Mouse (Mus musculus) CD8-positive naive resting alpha-beta T cell, adult 2 months (primary cell): Measurements from ENCODE around the gene Trabd2b.

ENCODE experiments used
- DNase-seq, 2 experiments: peaks; one replicate each; pipeline ENCODE4 v3.0.0; 2022; ENCODE audit warnings: low read depth in 2 of 2, low spot score in 2 of 2

Trabd2b gene

DNA sequence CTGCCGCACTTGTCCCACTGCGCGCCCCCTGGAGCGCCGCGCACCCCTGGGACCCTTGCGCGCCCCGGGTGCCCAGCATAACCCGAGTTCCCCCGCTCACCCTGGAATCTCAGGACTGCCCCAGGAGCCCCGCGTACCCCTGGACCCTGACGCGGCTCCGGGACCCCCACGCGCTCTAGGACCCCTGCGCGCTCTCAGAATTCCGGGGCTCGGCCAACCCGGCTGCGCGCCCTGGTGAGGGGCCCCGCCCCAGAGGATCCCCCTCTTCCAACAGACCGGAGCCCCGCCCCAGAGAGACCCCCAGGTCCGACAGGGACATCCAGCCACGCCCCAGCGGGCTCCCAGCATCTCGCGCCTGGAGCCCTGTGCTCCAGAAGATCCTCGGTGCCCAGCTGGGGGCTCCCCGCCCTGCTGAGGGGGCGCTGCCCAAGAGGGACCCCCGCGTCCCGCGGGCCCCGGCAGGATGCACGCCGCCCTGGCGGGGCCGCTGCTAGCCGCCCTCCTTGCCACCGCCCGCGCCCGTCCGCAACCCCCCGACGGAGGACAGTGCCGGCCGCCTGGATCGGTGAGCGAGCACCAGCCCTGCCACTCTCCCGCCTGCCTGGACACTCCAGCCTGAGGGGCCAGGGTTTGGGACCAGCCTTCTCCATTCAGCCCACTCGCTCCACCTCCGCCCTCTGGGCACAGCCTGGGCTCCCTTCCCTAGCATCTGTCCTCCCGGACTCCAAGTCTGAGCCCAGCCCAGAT, at the start of gene Trabd2b:
TSS of gene Trabd2b (plus strand) at position 370 of the 747 bp plus-strand sequence.
- no peak for DNase-seq

DNA sequence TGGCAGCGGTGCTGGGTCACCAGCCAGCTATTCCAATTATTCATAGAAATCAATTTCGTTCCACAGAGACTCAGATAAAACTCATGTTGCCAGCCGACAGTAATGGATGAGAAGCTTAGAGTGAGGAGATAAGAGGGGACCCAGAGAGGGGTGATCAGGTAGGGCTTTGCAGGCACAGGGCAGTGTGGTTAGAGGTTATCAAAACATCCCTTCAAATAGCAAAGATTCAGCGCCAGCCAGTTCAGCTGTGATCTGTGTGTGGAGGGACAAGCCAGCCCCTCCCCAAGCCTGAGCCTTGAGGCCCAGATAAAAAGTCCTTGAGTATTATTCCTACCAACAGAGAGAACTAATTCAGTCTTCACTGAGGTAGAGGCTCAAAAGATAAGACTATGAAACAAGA, 49.1 kb upstream of the Trabd2b start:
- no peak for DNase-seq

DNA sequence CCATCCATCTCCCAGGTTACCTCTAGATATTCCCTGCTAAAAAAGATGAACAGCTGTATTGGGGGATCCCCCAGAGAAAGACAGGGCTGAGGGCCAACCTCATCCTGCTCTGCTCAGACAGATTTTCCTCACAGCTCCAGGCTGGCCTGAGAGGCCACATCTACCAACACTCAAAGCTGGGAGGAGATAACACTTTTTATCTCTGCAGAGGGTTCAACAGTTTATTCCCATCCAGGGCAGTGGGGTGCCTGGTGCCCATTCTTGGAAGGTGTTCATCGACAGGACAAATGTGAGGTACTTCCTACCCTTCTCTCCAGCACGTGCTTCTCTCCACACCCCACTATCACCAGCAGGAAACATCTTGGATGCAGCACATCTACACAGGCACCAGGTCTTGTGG, 47.6 kb upstream of the Trabd2b start:
- no peak for DNase-seq

DNA sequence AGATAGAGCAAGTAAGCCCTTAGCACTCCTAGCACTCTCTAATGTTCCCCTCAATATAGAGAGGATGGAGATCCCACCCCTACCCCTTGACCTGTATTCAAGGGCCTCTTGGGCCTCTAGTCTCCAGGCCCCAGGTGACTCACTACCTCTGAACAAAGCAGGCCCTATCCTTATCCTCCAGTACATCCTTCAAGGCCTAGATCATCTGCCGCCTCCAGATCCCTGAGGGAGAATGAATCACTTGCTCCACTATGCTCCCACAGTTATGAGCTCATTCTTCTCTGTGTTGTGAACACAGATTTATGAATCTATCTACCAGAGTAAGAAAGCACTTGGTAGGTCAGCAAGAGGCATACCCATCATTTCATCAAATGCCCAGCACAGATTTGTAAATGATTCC, 46.7 kb upstream of the Trabd2b start:
- DNase-seq = no peak

DNA sequence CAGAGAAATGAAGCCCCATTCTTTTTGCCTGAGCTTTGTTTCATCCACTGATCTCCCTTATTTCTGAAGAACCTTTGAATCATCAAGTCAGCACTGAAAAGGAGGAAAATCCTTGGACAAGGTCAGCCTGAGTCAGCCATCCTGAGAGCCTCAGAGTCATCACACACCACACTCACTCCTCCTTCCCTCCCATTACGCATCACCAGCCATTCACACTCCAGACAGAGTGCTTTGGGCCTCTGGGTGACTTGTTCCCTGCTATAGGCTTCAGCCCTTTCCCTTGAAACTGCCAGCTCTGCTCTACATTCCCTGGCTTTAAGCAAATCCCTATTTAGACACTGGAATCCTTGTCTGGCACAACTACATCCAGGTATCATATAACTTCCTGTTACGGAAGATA, 45.2 kb upstream of the Trabd2b start:
- DNase-seq = no peak

DNA sequence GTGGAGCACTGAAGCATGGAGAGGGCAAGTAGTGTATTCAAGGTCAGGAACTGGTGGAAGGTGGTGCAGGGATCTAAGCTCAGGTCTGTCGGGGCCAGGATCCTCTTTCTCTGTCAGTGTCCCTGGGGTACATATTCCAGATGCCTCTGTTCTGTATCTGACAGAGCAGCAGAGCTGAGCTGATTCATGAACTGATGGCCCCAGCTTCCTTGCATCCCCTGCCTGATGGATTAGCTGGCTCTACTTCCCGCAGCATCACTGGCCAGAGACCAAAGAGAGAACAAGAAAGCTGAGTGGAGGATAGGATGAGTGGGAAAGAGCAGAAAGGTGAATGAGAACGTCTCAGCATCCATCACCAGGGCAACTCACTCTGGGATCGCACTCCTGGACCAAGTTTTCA, 41.5 kb upstream of the Trabd2b start:
- no peak for DNase-seq

DNA sequence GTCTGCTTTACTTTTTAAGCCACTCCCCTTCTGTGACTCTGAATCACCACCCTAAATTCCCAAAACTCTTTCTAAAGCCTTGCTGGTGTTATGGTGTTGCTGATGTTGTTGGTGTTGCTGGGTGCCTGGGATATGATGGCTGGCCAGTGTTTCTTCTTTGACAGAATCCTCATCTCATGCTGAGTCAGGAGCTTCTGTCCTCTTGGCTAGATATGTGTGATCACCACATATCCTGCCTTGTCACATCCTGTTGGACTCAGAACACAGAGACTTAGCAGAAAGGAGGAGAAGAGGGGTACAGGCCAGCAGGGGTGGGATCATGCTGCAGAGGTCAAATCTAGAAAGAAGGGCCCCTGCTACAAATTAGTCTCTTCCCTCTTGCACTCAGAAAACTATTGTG, 40.9 kb upstream of the Trabd2b start:
- no peak for DNase-seq

DNA sequence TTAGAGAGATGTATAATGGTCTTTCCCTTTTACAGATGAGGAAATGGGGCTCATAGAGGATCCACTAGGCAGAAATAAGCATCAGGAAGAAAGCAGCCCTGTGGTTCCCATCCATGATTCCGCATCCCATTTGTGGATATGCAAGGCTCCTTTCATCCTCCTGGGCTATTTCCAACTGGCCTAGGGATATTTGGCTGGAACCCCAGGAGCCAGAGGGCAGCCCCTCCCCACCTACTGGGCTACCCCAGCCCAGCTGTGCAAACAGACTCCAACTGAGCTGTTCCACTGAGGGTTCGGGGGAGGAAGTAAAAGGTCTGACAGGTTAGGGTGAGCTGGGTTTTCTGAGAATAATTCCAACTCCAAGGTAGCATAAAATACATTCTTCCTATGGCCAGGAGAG, 39.5 kb upstream of the Trabd2b start:
- no peak for DNase-seq

DNA sequence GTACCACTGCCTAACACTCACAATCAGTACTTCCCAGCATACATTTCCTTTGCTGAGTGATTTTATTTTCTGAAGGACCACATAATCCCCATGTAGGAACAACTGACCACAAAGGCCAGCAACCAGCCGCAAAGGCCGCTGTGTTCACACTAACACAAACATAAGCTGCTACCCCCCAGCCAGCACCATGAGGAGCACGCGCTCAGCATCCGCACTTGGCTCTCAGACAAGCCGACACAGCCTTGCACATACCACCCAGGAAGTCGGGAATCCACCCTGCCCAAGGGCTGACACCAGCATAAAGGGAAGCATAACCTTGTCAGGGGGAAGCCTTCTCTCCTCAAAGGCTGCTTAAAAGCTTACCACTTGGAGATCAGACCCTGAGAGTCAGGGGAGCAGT, 38.7 kb upstream of the Trabd2b start:
- DNase-seq = no peak

DNA sequence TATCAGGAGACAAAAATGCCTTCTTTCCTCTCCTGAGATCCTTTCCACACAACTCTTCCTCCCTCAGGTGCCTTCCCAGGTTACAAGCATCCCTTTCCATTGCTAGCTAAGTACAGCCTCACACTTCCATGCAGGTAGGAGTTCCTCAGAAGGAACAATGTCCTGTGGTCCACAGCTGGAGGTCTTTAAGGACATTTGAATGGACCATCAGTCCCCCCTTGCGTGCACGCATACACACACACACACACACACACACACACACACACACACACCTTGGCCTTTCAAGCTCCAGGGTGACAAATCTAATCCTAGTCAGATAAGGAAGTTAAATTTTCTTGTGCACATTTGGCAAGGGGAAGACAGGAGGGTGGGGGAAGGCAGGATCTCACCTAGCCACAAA, 36.9 kb upstream of the Trabd2b start:
- DNase-seq = no peak

DNA sequence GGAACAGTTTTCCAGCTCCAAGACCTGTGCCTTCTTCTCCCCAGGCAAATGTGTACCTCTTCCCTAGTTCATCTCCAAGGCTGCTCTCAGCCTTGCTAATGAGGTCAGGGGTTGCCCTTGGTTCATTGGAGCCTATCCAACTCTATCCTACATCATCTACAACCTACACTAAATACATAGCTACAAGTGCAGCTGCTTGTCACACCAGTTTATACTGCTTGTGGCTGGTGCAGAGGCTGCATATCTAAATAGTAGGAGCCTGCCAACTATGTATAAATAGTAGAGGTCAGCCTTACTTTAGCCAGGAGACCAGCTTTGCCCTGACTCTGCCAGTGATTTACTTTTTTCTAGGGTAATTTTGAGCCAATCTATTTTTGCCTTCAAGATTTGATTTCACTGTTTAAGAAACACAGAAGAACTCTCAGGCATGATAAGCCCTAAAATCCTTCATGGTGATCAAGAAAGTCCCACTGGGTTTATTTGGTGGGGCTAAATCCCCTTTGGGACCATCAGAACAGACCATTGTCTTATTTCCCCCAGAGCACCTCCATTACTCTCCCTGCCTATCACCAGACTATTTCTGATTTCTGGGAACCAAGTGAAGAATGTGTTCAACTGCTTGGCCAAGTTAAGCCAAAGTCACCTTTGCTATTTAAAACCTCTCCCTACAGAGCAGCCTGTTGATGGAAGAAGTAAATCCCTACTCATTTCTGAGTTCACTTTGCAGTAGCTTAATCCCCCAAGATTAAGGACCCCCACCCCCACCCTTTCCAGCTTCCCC, 35.4 kb upstream of the Trabd2b start:
- DNase-seq = no peak

DNA sequence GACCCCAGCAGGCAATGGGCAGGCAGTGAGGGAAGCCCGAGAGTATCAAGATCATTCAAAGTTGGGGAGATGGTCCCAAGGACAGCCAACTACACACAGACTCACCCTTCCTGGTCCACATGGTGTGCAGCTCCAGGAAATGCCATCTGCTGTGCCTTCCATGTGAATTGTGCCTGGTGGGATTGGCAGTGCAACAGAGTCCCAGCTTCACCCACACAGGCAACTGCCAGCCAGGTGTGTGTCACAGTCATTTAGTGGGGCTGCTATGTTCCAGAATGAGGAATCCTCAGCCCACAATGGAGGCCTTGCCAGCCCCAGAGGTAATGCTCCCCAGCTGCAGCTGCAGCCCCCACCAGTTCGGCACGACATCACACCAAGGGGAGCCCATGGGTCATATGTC, 33.8 kb upstream of the Trabd2b start:
- DNase-seq = no peak

DNA sequence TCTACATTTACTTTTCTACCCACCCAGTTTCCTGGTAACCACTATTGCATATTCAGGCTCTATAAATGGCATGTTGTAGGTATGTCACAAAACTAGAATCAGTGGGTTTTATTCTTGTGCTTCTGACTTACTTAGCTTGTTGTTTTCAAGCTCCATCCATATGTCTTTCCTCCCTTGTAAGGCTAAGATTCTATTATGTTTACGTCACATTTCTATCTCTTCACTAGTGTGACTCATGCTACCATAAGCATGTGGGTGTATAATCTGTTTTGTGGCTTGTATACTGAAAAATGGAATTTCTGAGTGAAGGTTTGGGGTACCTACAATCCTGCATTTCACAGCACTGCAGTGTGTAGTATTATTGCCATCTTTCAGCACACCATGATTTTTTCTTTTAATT, 32.2 kb upstream of the Trabd2b start:
- no peak for DNase-seq

DNA sequence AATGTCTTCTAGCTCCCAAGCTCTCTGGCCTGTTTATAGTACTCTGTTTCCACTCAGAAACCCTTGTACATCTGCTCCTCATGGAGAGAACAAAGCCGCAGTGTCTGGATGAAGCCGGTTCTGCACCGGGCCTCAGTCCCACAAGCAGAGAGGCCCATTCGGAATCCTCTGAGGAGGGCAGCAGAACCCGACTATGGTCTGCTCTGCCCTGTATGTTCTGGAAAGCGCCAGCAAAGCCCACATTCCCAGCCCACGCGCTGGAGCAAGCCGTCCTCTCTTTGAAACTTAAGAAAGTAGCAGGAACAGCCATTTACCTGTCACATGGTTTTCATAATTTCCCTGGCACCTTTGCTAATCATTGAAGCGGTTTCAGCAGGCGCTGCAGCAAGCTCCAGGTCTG, 29.0 kb upstream of the Trabd2b start:
- DNase-seq = no peak

DNA sequence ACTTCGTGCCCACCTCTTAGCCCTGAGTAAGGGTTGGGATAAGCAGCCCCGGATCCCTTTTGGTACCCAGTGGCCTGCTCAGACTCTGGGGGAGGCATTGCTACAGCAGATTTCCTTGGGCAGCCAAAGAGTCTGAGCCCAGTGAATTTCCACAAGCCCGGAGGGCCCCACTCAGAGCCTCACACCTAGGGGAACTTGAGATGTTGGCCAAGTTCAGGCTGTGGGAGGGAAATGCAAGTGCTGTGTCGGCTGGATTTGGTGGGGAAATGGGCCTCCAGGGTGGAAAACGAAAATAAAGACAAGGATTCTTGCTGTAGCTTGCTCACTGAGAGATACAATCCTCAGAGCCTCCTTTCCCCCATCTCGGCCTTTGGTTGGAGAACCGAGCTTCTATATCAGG, 28.0 kb upstream of the Trabd2b start:
- DNase-seq = no peak

DNA sequence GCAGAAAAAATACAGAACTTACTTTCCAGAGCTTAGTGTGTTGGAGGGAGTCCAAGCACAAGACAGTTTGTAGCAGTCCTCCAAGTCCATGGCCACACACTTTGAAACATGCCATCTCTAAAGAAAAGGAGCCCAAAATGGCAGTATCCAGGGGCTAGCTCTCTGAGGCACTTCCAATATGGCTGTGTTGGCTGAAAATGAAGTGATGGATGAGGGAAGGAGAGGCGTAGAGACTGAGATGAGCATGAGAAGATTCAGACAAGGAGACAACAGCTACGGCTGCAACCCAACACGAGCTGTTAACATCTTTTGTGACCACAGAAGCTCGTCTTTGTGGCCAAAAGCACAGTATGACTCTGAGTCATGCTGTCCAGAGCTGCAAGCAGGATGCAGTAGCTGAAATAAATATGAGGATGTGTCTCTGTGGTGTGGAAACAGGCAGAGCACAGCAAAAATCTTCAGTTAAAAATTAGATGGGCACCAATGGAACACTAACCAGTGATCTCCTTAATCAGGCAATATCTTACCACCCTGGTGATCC, 27.0 kb upstream of the Trabd2b start:
- DNase-seq = no peak

DNA sequence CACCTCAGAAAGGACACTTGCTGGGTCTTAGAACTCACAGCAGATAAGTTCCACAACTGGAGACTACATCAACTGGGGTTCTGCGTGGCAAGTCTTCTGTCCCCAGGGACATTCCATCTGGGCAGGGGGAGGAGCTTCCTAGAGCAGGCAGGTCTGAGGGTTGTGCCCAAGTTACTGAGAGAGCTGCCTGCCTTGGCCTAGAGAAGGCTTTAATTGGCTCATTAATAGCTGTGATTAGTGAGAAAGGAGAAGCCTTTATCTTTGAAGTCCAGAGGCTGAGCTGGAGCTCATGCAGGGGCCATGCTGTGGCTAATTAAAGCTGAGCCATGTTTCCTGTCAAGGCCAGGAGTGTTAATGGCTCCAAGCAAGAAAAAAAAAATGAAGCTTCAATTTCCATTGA, 23.9 kb upstream of the Trabd2b start:
- no peak for DNase-seq

DNA sequence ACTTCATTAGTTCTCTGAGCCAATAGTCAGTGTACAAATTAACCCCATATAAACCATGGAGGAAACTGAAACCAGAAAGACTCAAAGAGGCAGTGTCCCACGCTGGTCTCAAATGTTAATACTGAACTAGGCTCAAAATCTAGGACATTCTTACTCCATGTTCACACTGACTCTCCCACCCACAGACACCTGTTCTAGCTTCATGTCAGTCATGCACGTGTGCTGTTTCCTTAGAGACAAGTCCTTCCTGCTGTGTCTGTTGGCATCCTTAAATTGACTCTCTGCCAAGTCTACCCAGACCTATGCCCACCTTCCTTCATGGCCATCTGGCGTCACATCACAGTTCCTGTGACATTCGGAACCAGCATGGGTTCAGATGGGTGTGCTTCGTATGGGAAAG, 21.3 kb upstream of the Trabd2b start:
- no peak for DNase-seq

DNA sequence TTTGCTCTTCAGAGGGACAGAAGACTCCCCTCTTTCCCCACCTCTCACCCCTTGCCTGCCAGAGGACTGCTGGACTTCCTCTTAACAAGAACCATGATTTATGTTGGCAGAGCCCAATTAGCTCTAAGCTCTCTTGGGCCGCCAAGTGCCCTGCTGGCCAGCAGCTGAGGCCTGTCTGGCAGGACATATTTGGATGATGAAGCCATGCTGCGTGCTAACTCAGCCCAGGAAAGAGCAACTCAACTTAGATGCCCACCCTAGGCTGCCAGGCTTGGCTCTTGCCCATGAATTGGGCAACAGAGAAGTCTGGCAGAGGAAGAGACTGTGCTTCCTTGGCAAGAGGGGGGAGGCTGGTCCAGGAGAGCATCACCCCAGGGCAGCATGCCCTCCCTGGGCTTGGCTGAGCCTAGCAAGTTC, 20.1 kb upstream of the Trabd2b start:
- no peak for DNase-seq

DNA sequence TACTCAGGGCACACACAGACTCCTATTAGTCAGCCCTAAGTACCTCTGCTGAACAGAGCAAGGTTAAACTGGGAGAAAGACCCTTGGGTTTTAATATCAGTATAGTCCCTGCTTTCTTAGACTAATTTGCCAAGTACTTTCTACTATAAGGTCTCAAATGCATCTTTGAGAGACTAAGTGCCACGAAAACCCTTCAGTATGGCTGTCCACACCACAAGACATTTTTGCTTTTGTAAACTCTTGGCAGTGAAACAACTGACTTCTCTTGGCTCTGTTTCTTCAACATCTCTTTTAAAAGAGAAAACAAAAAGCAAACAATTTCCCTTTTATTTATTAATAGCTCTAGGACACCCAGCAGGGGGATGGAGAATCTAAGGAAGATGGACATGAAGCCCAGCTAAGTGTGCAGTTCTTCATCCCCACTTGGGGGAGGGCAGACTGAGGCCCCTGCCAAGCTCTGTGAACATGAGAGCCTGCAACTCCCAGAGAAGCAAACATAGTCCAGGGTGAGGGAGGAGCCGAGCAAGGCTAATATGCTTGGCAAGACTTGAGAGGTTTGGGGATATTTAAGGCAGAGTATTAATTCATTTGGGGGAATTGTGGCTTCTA, 18.9 kb upstream of the Trabd2b start:
- no peak for DNase-seq

DNA sequence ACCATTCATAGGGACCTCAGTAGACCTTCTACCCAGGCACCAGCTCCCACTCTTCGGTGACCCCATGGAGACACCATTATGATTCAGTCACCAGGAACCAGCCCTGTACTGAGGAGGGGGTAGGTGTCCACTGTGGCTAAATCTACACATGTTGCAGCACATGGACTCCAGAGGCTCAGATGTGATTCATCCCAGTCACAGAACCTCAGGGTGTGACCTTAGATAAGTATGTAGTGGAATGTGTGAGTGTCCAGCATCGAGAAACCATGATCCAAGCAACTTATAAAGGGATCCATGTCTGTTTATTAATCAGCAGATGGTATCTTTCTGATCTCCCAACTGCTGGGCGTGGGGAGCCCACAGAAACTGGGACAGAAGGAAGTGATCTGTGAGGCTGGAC, 18.2 kb upstream of the Trabd2b start:
- DNase-seq = no peak

DNA sequence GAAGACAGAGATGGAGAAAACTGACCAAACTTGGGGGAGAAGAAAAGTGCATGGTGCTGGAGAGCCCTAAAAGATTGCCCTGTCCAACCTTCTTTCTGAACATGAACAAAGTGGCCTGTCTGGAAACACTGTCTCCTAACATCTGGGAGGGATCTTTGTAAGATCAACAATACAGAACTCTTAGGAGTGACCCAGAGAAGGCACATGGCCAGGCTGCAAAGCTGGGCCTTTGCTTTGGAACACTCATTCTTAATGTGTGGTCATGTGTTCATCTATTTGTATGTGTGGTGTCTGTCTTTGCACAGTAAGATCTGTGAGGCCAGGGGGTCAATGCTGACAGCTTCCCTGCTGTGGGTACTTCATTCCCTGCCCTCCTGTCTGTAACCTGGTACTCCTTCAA, 16.9 kb upstream of the Trabd2b start:
- no peak for DNase-seq
